Mouse (Mus musculus) brain, embryonic 14.5 days (tissue): ENCODE data around the gene Card10. TPM values are rescaled to one million over a fixed set of nuclear protein-coding genes. Genes with fewer than 3 reads are reported as not detected.
A peak's percentile ranks its signal among the peaks of the same experiment; 100 is the strongest.

Experiments used
- DNase-seq: peaks from one replicate; pipeline ENCODE4 v3.0.0-alpha.2; 2011; ENCODE audit warnings: low read depth
- CTCF ChIP-seq: fragments of 200-500 bp; IDR thresholded peaks from 2 replicates; pipeline ENCODE4 v1.5.1; 2012; ENCODE audit warnings: inconsistent platforms, mild to moderate bottlenecking, moderate library complexity, borderline replicate concordance; ENCODE audit not compliant: insufficient read depth, insufficient read length; ENCODE audit errors: extremely low read depth
- POLR2A ChIP-seq: fragments of 200-500 bp; IDR thresholded peaks from 2 replicates; pipeline ENCODE4 v1.6.1; 2012; ENCODE audit warnings: mild to moderate bottlenecking, inconsistent platforms, borderline replicate concordance; ENCODE audit not compliant: poor library complexity, insufficient read depth, insufficient read length, severe bottlenecking; ENCODE audit errors: extremely low read depth
- polyA plus RNA-seq: library from polyadenylated mRNA; depleted of rRNA; stranded (reverse); fragments of >200 nt; gene quantifications from 2 replicates; pipeline ENCODE4 v1.2.3, GENCODE M21; 2012

Gene Card10
- polyA plus RNA-seq, 1 experiment, result 5.5 TPM

- no peak for TF ChIP-seq POLR2A
- no peak for TF ChIP-seq CTCF
- no peak for DNase-seq
Measured at GRCm38 (mm10) chr15:78807141-78807540, 4.3 kb upstream of the Card10 start.

DNA sequence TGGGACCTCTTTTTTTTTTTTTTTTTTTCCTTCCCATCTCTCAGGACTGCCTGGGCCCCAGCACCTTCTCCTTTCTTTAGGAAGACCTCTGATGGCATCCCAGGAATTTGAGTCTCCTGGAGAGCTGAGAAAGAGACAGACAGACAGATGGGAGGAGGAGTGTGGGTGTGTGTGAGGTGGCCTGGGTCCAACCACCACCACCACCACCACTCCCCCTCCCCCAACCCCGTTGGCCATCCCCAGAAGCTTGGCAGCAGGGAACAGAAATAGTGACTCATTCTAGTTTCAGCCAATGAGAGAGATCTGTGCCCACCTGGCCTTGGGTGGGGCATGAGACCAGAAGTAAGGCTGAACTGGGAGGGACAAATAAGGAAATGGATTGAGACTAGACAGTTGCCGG lies 3.8 kb upstream of the Card10 start:
- no peak for DNase-seq
- TF ChIP-seq POLR2A (no peak), CTCF (no peak)

DNA sequence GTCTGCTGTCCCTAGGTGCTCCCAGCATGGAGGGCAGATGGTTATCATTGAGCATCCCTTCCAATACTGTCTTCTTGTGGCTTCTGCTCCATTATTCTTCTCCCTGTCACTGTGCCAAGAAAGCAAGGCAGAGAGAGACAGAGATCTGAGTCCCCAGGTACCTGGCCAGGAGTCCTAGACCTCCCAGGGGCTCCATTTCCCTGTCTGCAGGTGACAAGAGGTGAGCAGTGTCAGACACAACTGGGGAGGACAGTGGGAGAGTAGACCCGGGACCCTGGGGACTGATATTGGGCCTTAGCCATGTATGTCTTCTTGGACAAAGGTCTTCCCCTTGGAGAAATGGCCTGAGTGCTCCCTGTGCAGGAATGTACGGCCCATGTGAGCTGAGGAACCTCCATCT lies 2.5 kb upstream of the Card10 start:
- DNase-seq, result no peak
- TF ChIP-seq CTCF (no peak), POLR2A (no peak)

- no peak for TF ChIP-seq CTCF
- no peak for TF ChIP-seq POLR2A
- DNase-seq, result peak; percentile 41
Measured at GRCm38 (mm10) chr15:78804326-78804725, 1.5 kb upstream of the Card10 start.

GRCm38 (mm10) chr15:78803499-78803900 lies 658 bp upstream of the Card10 start:
- peak; percentile 65 for DNase-seq
- TF ChIP-seq POLR2A, result no peak
- TF ChIP-seq CTCF, result no peak

GRCm38 (mm10) chr15:78801971-78802741 lies 686 bp downstream of the Card10 start:
- no peak for DNase-seq
- TF ChIP-seq CTCF (no peak), POLR2A (no peak)

- no peak for TF ChIP-seq POLR2A
- TF ChIP-seq CTCF, result no peak
- no peak for DNase-seq
Measured at GRCm38 (mm10) chr15:78801571-78801970, 1.3 kb downstream of the Card10 start.

DNA sequence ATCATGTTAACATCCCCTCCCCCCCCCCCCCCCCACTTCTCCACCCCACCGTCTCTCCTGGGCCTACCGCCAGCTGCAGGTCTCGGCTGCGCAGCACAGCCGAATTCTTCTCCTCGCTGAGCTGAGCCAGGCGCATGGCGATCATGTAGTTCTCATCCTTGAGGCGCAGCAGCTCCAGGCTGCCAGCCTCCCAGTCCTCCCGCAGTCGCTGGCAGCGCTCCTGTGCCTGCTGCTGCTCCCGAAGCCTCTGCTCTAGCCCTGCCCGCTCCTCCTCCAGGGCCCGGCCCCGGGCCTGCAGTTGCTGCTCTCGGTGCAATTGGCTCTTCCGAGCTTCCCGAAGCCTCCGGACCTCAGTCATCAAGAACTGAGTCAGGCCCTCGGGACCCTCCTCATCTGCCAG lies 3.8 kb downstream of the Card10 start:
- TF ChIP-seq CTCF (no peak), POLR2A (no peak)
- peak; percentile 84 for DNase-seq

DNA sequence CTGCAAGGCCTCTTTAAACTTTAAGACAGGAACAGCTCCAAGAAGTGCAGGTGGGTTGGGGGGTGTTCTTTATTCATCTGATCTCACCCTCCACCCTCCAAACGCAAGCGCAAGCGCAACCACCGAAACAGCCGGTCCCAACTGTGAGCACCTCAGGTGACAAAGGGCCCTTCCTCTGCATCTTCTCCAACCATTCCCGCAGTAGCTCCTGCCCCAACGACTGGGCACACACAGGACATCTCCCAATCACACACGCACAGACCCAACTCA lies 5.8 kb downstream of the Card10 start:
- TF ChIP-seq POLR2A (no peak), CTCF (no peak)
- no peak for DNase-seq

DNA sequence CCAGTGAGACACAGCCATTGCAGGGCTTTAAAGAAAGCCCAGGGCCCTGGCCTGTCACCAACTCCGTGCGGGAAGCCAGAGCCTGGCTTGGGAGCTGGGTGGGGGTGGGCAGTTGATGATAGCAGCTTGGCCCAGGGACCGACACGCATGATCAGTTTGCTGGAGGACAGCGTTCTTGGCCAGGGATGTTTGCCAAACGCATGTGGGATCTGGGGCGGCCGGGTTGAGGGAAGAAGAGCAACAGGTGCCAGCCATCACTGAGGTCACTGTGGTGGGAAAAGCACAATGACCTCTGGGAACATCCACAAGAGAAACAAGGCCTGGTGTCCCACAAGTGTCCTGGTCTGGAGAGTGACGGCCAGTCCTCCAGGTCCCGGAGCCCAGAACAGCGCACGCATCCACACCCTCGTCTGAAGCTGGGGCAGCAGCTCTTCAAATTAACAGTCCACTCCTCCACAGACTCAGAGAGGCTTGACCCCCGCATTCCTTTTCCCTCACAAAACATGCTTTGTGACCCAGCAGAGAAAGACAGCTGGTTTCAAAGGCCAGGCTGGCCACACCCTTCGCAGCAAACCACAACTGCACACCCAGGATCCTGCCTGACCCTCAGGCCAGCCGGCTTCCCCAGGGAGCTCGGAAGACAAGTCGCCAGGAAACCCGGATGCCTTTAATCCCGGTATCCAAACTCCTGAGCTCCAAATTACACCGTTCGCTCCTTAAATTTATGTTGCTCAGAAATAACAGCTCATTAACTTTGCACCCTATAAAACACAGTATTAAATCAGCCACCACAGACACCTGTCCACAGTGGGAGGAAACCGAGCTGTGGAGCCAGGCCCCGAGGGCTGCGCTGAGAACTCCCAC lies 6.4 kb downstream of the Card10 start:
- peak; percentile 42 for DNase-seq
- TF ChIP-seq CTCF, result no peak
- TF ChIP-seq POLR2A, result no peak

DNA sequence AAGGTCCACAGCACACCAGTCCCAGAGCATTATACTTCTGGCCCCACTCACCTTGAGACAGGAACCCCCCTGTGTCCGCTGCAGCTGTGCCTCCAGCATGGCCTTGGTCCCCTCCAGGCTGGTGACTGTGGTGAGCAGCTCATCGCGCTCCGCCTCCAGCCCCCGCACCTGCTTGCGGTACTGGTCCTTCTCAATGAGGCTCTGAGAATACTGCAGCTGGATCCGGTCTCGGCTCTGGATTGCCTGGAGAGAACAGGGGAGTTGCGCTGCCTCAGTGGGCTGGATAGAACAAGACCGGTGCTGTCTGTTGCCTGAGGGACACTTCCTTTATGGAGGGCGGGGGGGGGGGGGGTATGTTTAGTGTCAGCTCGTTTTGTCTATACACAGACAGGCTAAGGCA lies 11.9 kb downstream of the Card10 start:
- TF ChIP-seq CTCF (no peak), POLR2A (no peak)
- DNase-seq, result no peak

DNA sequence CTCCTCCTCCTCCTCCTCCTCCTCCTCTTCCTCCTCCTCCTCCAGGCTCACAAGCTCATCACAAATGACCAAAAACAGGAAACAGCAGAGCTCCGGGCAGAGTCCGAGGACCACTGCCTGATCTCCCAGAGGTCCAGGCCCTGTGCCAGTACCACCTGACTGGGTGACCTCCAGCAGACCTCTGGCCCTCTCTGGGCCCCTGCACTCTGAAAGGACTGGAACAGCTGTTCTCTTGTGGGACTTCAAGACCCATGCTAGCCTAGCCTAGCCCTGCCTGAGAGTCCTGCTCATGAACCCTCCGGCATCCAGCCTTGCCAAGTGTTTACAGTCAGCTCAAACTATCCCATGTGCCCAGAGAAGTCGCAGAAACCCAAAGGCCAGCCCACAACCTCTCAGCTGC lies 12.4 kb downstream of the Card10 start:
- no peak for TF ChIP-seq POLR2A
- no peak for TF ChIP-seq CTCF
- DNase-seq, result no peak

- TF ChIP-seq CTCF (no peak), POLR2A (no peak)
- DNase-seq, result no peak
Measured at GRCm38 (mm10) chr15:78789721-78790323, 13.0 kb downstream of the Card10 start.
